Mouse (Mus musculus): ENCODE results near the gene BC034090.

DNA sequence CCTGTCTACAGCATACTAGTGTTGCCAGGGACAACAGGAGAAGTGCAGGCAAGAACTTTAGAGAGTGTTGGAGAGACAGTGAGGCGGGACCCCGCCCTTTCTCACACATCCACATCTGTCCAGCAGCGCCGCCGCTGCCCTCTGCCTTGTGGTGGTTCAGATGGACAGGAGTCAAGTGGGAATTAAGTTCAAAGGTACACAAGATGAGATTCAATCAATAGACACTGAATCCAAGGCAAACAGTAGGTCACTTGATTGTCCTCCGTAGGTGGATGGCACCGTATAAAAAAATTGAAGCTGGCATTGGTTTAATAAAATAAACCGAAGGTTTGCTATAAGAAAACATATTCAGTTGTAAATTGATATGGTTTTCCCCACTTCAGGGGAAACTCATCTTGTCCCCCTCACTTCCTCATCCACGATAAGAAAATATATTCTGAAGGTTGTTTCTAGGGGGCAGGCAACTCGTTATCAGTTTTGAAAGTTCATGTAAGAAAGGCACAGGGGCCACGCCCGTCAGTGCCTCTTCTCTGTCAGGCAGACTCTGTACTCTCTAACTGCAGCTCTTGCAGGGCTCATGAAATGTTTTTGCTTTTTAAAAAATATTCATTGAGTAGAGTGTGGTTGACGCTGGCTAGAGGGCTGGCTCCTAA, 32.3 kb upstream of the BC034090 start:
- TF ChIP-seq CTCF (conservative IDR thresholded peaks at IDR 0.05; ENCODE audit: low read length), result no peak
- no peak for TF ChIP-seq NANOG (IDR thresholded peaks at IDR 0.05; ENCODE audit: borderline replicate concordance, low read length)
- no peak for TF ChIP-seq POU5F1 (IDR thresholded peaks at IDR 0.05; ENCODE audit: borderline replicate concordance, low read length)
